Mouse (Mus musculus): ENCODE results near the gene Vldlr. TPM values are rescaled to one million over a fixed set of nuclear protein-coding genes. Genes with fewer than 3 reads are reported as not detected.

The Vldlr gene
- polyA plus RNA-seq, 1 experiment from 2014 or later: 32.7 TPM

DNA sequence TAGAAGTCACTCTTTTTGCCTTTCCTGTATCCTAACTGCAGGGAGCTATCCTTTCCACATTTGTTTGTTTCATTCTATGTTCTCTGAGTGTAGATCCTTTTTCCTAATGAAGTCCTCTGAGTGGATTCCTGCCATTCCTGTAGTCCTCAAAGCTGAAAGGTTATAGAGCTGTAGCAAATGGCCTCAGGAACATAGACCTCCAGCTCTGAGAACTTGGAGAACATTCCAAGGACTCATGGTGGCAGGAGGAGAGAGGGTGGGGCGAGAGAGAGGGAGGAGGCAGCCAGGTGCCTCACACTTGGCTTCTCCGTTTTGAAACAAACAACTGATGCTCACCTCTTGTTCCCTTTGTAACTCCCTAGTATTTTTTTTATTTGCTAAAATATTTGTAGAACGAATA lies 10.3 kb downstream of the Vldlr start:
- no peak overlapping the region for H3K9ac ChIP-seq (ENCODE audit: low read depth, low read length)
- ATAC-seq: no peak
- H3K36me3 ChIP-seq (ENCODE audit: control insufficient read depth, insufficient read depth, low read length): 0 out of 2 replicates have a peak, but pooled peaks cover 1% of the 10 kb centered on the region
- H3K9me3 ChIP-seq (ENCODE audit: control insufficient read depth, low read length): no peaks in the 10 kb centered on the region
- H3K4me1 ChIP-seq (ENCODE audit: control insufficient read depth, insufficient read depth, low read depth, low read length): no peaks in the 10 kb centered on the region
- WGBS: 81% methylated on average over 3 of the region's 3 CpGs
- no peak overlapping the region for H3K27ac ChIP-seq (ENCODE audit: low read depth, low read length)
- H3K4me2 ChIP-seq (ENCODE audit: low read length): no peak overlapping the region
- no peak overlapping the region for H3K4me3 ChIP-seq (ENCODE audit: low read length)
- no peaks in the 10 kb centered on the region for H3K27me3 ChIP-seq (replicated peaks; ENCODE audit: control insufficient read depth, insufficient read depth, low read length)

DNA sequence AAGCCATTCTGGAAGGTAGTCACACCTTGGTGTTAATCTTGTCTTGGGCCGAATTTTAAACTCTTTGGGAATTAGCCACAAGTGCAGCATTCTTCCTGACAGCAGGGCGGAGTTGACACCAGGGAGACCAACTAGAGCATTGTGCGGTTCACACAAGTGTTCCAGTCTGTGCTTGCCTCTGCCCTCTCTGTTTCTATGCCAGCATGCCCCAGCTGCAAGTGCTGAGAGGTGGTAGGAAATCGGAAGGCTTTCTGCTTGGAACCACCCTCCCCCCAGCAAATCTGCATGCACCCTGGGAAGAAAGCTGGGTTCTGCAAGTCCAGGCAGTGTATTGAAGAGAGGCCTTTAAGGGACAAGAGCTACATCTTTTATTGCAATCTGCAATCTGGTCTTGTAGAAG lies 10.8 kb downstream of the Vldlr start:
- Histone ChIP-seq H3K4me1 (ENCODE audit: control insufficient read depth, insufficient read depth, low read depth, low read length) (no peaks in the 10 kb centered on the region), H3K9me3 (ENCODE audit: control insufficient read depth, low read length) (no peaks in the 10 kb centered on the region), H3K36me3 (ENCODE audit: control insufficient read depth, insufficient read depth, low read length) (peaks cover 5% of the 10 kb centered on the region; the same call in 1 of the 2 replicates), H3K27ac (ENCODE audit: low read depth, low read length) (no peak overlapping the region), H3K4me3 (ENCODE audit: low read length) (no peak overlapping the region), H3K27me3 (replicated peaks; ENCODE audit: control insufficient read depth, insufficient read depth, low read length) (no peaks in the 10 kb centered on the region), H3K4me2 (ENCODE audit: low read length) (no peak overlapping the region), H3K9ac (ENCODE audit: low read depth, low read length) (no peak overlapping the region)
- WGBS: 42% methylated on average over 4 of the region's 4 CpGs
- ATAC-seq: no peak

DNA sequence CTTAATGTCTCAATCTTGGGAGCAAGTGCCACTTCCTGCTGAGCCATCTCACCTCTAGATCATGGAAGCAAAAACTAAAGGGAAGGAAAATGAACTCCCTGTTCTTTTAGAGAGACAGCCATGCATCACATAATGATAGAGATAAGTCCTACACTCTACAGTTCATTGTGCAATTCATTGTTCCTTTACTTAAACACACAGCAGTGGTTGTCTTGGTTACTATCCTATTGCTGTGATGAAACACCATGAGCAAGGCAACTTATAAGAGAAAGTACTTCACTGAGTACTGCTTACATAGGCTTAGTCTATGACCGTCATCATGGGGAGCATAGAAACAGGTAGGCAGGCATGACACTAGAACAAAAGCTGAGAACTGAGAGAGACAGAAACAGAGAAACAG lies 12.0 kb downstream of the Vldlr start:
- Histone ChIP-seq H3K36me3 (ENCODE audit: control insufficient read depth, insufficient read depth, low read length) (peaks cover 12% of the 10 kb centered on the region; the same call in 1 of the 2 replicates), H3K4me3 (ENCODE audit: low read length) (no peak overlapping the region), H3K9ac (ENCODE audit: low read depth, low read length) (no peak overlapping the region), H3K4me1 (ENCODE audit: control insufficient read depth, insufficient read depth, low read depth, low read length) (no peaks in the 10 kb centered on the region), H3K9me3 (ENCODE audit: control insufficient read depth, low read length) (no peaks in the 10 kb centered on the region), H3K27me3 (replicated peaks; ENCODE audit: control insufficient read depth, insufficient read depth, low read length) (no peaks in the 10 kb centered on the region), H3K27ac (ENCODE audit: low read depth, low read length) (no peak overlapping the region), H3K4me2 (ENCODE audit: low read length) (no peak overlapping the region)
- no peak for ATAC-seq
- 91% methylated on average over 1 of the region's 1 CpGs for WGBS

DNA sequence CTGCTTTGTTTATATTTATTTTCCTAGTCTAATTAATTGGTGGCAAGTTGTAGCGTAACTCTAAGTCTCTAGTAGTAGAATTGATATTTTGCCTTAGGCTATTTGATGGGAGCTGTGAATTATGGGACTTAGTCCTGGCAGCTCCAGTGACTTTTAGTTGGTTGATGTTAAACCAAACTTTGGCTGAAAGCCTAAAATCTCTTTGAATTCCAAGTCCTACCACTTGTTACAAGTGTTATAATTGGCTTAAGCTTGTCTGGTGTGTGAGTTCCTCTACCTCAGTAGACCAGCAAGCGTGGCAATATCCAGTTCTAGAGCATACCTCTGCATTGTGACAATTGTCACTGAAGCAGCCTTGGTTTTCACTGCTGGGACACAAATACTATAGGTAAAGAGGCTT lies 17.1 kb downstream of the Vldlr start:
- H3K4me1 ChIP-seq (ENCODE audit: control insufficient read depth, insufficient read depth, low read depth, low read length): no peaks in the 10 kb centered on the region
- WGBS: 86% methylated on average over 2 of the region's 2 CpGs
- no peak for ATAC-seq

DNA sequence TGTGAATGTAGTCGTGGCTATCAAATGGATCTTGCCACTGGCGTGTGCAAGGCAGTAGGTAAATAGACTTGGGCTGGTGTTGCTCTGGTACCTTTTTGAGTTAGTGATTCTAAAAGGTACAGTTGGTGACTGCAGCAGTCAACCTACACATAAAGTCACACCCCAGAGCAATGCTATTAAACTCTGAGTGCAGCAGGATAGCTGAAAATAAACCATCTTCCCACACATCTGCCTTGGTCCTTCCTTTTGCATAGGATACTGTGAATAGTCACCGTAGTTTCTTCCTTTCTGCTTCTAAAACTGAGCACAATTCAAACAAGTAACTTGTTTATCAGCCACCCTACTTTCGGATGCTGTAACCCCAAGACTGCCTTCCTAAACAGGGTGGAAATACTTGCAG lies 23.6 kb downstream of the Vldlr start:
- H3K27me3 ChIP-seq (replicated peaks; ENCODE audit: control insufficient read depth, insufficient read depth, low read length): no peaks in the 10 kb centered on the region
- H3K4me2 ChIP-seq (ENCODE audit: low read length): no peak overlapping the region
- no peak for ATAC-seq
- peaks cover 50% of the 10 kb centered on the region for H3K36me3 ChIP-seq (ENCODE audit: control insufficient read depth, insufficient read depth, low read length)
- WGBS: 94% methylated on average over 4 of the region's 4 CpGs
- no peaks in the 10 kb centered on the region for H3K4me1 ChIP-seq (ENCODE audit: control insufficient read depth, insufficient read depth, low read depth, low read length)
- no peak overlapping the region for H3K9ac ChIP-seq (ENCODE audit: low read depth, low read length)
- no peak overlapping the region for H3K27ac ChIP-seq (ENCODE audit: low read depth, low read length)
- no peaks in the 10 kb centered on the region for H3K9me3 ChIP-seq (ENCODE audit: control insufficient read depth, low read length)
- no peak overlapping the region for H3K4me3 ChIP-seq (ENCODE audit: low read length)

More for the DNA sequence above, 17.1 kb downstream of the Vldlr start:
- Histone ChIP-seq H3K27me3 (replicated peaks; ENCODE audit: control insufficient read depth, insufficient read depth, low read length) (no peaks in the 10 kb centered on the region), H3K27ac (ENCODE audit: low read depth, low read length) (no peak overlapping the region), H3K9ac (ENCODE audit: low read depth, low read length) (no peak overlapping the region), H3K4me3 (ENCODE audit: low read length) (no peak overlapping the region), H3K36me3 (ENCODE audit: control insufficient read depth, insufficient read depth, low read length) (peaks cover 24% of the 10 kb centered on the region), H3K4me2 (ENCODE audit: low read length) (no peak overlapping the region), H3K9me3 (ENCODE audit: control insufficient read depth, low read length) (no peaks in the 10 kb centered on the region)

DNA sequence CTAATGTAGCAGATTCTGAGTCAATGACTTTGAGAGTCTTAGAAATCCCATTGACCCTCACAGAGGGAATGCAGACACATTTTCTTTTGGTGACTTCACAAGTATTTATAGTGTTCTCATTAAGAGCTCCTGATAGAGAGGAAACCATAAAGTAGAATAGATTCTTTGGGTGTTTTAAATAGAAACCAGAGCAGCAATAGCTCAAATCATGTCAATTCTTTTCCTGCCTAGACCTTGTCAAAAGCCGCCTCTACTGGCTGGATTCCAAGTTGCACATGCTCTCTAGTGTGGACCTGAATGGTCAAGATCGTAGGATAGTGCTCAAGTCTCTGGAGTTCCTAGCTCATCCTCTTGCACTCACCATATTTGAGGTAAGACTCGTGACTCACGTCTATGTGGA lies 27.2 kb downstream of the Vldlr start:
- Histone ChIP-seq H3K4me2 (ENCODE audit: low read length) (no peak overlapping the region), H3K27ac (ENCODE audit: low read depth, low read length) (no peak overlapping the region), H3K36me3 (ENCODE audit: control insufficient read depth, insufficient read depth, low read length) (peaks cover 66% of the 10 kb centered on the region), H3K9ac (ENCODE audit: low read depth, low read length) (no peak overlapping the region), H3K9me3 (ENCODE audit: control insufficient read depth, low read length) (no peaks in the 10 kb centered on the region), H3K4me3 (ENCODE audit: low read length) (no peak overlapping the region), H3K4me1 (ENCODE audit: control insufficient read depth, insufficient read depth, low read depth, low read length) (no peaks in the 10 kb centered on the region), H3K27me3 (replicated peaks; ENCODE audit: control insufficient read depth, insufficient read depth, low read length) (no peaks in the 10 kb centered on the region)
- WGBS: 92% methylated on average over 4 of the region's 4 CpGs
- no peak for ATAC-seq

DNA sequence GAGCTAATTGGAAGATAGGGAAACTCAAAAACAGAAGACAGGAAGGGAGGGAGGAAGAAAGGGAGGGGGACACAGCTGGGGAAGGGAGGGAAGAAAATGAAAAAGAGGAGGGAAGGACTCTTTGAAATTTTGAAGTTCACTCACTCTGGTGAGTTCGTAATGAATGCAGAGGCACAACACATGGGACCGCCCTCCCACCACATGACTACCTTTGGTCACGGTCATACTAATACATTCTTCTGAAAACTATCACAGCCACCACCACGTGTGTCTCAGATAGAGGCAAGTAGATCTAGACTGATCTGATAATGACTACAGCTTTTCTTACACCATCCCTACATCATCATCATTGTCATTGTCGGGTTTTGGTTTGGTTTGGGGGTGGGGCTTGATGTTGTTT lies 38.5 kb downstream of the Vldlr start:
- 86% methylated on average over 5 of the region's 5 CpGs for WGBS
- H3K4me2 ChIP-seq (ENCODE audit: low read length): no peak overlapping the region
- no peak for ATAC-seq

DNA sequence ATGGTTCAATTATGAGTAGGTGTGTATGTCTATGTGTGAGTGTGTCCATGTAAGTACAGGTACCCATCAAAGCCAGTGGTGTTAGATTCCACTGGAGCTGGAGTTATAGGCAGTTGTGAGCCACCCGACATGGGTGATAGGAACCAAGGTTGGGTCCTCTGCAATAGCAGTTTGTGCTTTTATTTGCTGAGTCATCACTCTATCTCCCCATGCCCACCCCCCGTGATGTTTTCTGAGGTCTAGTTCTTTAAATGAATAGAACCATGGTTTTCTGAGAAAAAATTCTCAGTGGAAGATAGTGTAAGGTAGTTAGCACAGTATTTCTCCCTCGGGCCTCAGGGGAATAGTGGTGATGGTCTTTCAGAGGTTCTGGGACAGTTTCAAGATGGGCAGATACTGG lies 39.4 kb downstream of the Vldlr start:
- no peaks in the 10 kb centered on the region for H3K9me3 ChIP-seq (ENCODE audit: control insufficient read depth, low read length)
- ATAC-seq: no peak
- 90% methylated on average over 3 of the region's 3 CpGs for WGBS
- H3K4me2 ChIP-seq (ENCODE audit: low read length): no peak overlapping the region
- no peaks in the 10 kb centered on the region for H3K27me3 ChIP-seq (replicated peaks; ENCODE audit: control insufficient read depth, insufficient read depth, low read length)
- H3K4me1 ChIP-seq (ENCODE audit: control insufficient read depth, insufficient read depth, low read depth, low read length): no peaks in the 10 kb centered on the region
- no peak overlapping the region for H3K27ac ChIP-seq (ENCODE audit: low read depth, low read length)
- H3K36me3 ChIP-seq (ENCODE audit: control insufficient read depth, insufficient read depth, low read length): peaks cover 2% of the 10 kb centered on the region; the same call in 1 of the 2 replicates
- H3K9ac ChIP-seq (ENCODE audit: low read depth, low read length): no peak overlapping the region
- no peak overlapping the region for H3K4me3 ChIP-seq (ENCODE audit: low read length)

More for the DNA sequence above, 38.5 kb downstream of the Vldlr start:
- Histone ChIP-seq H3K9ac (ENCODE audit: low read depth, low read length) (no peak overlapping the region), H3K36me3 (ENCODE audit: control insufficient read depth, insufficient read depth, low read length) (peaks cover 7% of the 10 kb centered on the region), H3K9me3 (ENCODE audit: control insufficient read depth, low read length) (no peaks in the 10 kb centered on the region), H3K27ac (ENCODE audit: low read depth, low read length) (no peak overlapping the region), H3K27me3 (replicated peaks; ENCODE audit: control insufficient read depth, insufficient read depth, low read length) (no peaks in the 10 kb centered on the region), H3K4me3 (ENCODE audit: low read length) (no peak overlapping the region), H3K4me1 (ENCODE audit: control insufficient read depth, insufficient read depth, low read depth, low read length) (no peaks in the 10 kb centered on the region)

DNA sequence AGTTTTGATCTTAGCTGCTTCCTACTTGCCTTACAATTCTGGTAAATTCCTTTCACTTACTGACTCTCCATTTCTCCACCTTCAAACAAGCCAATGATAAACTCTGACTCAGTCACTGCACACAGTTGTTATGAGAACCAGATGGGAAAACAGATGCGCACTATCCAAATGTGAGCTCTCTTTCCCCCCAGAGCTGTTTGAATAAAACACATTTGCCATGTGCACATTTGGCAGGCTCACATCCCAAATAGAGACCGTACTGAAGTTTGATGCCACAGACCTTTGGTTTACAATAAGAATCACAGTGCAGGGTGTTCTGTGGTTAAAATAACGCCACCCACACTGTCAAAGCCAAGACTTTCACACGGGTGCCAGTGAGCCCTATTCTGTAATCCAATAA lies 43.8 kb downstream of the Vldlr start:
- no peak overlapping the region for H3K9ac ChIP-seq (ENCODE audit: low read depth, low read length)
- WGBS: 63% methylated on average over 4 of the region's 4 CpGs
- no peaks in the 10 kb centered on the region for H3K9me3 ChIP-seq (ENCODE audit: control insufficient read depth, low read length)
- no peaks in the 10 kb centered on the region for H3K4me1 ChIP-seq (ENCODE audit: control insufficient read depth, insufficient read depth, low read depth, low read length)
- no peak overlapping the region for H3K27ac ChIP-seq (ENCODE audit: low read depth, low read length)
- H3K4me3 ChIP-seq (ENCODE audit: low read length): no peak overlapping the region
- no peaks in the 10 kb centered on the region for H3K36me3 ChIP-seq (ENCODE audit: control insufficient read depth, insufficient read depth, low read length)
- H3K4me2 ChIP-seq (ENCODE audit: low read length): no peak overlapping the region
- no peaks in the 10 kb centered on the region for H3K27me3 ChIP-seq (replicated peaks; ENCODE audit: control insufficient read depth, insufficient read depth, low read length)
- peak; percentile 60; the same call in 1 of the 2 replicates for ATAC-seq

All from hindbrain, embryonic 16.5 days (tissue).